Mouse (Mus musculus): Measurements from ENCODE around the gene Sfxn3. TPM values are rescaled to one million over a fixed set of nuclear protein-coding genes. Genes with fewer than 3 reads are reported as not detected.

Sfxn3 gene
- polyA plus RNA-seq, 2 experiments: 1.8 to 2.4 TPM

- TF ChIP-seq CTCF (IDR thresholded peaks at IDR 0.05; ENCODE audit: low read depth) (no peak), EP300 (IDR thresholded peaks at IDR 0.05; ENCODE audit: low read depth) (no peak)
- H3K27ac ChIP-seq: peak within 1 kb of the TSS; percentile 29
- H3K27me3 ChIP-seq (ENCODE audit: control insufficient read depth, insufficient read depth, low read length): no peaks in the 10 kb centered on the region
- H3K4me2 ChIP-seq (ENCODE audit: low read depth): peak within 1 kb of the TSS; percentile 96
- DNase-seq (ENCODE audit: low read depth in 3 of 3, low spot score in 3 of 3) (peak; percentile 57 to 71 (median 67)), ATAC-seq (ENCODE audit: insufficient read depth) (no peak; the same call in 1 of the 2 replicates)
- H3K4me3 ChIP-seq (ENCODE audit: insufficient read depth in 1 of 2, low read depth in 2 of 2, low read length in 2 of 2): peak within 1 kb of the TSS; percentile 65 to 79
- peaks cover 5 to 14% of the 10 kb centered on the region in 2 experiments for H3K4me1 ChIP-seq (replicated peaks; ENCODE audit: control insufficient read depth in 2 of 2, insufficient read depth in 2 of 2, low read length in 1 of 2)
- H3K9ac ChIP-seq (replicated peaks): peak within 1 kb of the TSS; percentile 59
- WGBS (ENCODE audit: insufficient replicate concordance): 8% methylated on average over 16 of the region's 16 CpGs
- no peaks in the 10 kb centered on the region for H3K9me3 ChIP-seq (ENCODE audit: control insufficient read depth, low read length)
- peaks cover 7% of the 10 kb centered on the region for H3K36me3 ChIP-seq (replicated peaks; ENCODE audit: control insufficient read depth, insufficient read depth, low read depth)
These were observed 41.9 kb upstream of the Sfxn3 start, which contains the start of gene Twnk for GRCm38 (mm10) chr19:45005444-45005843. Twnk (plus strand) TSS chr19:45005663.

- Histone ChIP-seq H3K27me3 (ENCODE audit: control insufficient read depth, insufficient read depth, low read length) (no peaks in the 10 kb centered on the region), H3K9me3 (ENCODE audit: control insufficient read depth, low read length) (no peaks in the 10 kb centered on the region), H3K4me1 (replicated peaks; ENCODE audit: control insufficient read depth in 2 of 2, insufficient read depth in 2 of 2, low read length in 1 of 2) (peaks cover 5 to 14% of the 10 kb centered on the region in 2 experiments), H3K27ac (peak within 1 kb of the TSS; percentile 29), H3K4me3 (ENCODE audit: insufficient read depth in 1 of 2, low read depth in 2 of 2, low read length in 2 of 2) (peak within 1 kb of the TSS; percentile 65 to 79), H3K9ac (replicated peaks) (peak within 1 kb of the TSS; percentile 59), H3K4me2 (ENCODE audit: low read depth) (peak within 1 kb of the TSS; percentile 96), H3K36me3 (replicated peaks; ENCODE audit: control insufficient read depth, insufficient read depth, low read depth) (peaks cover 7% of the 10 kb centered on the region)
- DNase-seq (ENCODE audit: low read depth in 3 of 3, low spot score in 3 of 3): peak; percentile 77 to 84 (median 80)
- peak; percentile 84 for ATAC-seq (ENCODE audit: insufficient read depth)
- WGBS (ENCODE audit: insufficient replicate concordance): under 1% methylated on average over 82 of the region's 82 CpGs
- TF ChIP-seq CTCF (IDR thresholded peaks at IDR 0.05; ENCODE audit: low read depth): peak; percentile 23; the same call in 1 of the 2 replicates
- 0 out of 2 replicates have a peak, but pooled peaks have one; percentile 13 for TF ChIP-seq EP300 (IDR thresholded peaks at IDR 0.05; ENCODE audit: low read depth)
These were observed 41.2 kb upstream of the Sfxn3 start, which contains the start of gene Mrpl43 for GRCm38 (mm10) chr19:45005957-45006712. Mrpl43 (minus strand) TSS chr19:45006442.

GRCm38 (mm10) chr19:45007021-45007420 is 40.3 kb upstream of the Sfxn3 start:
- no peak for DNase-seq (ENCODE audit: low read depth in 3 of 3, low spot score in 3 of 3)
- Histone ChIP-seq H3K4me3 (ENCODE audit: insufficient read depth in 1 of 2, low read depth in 2 of 2, low read length in 2 of 2) (peak overlapping the region; percentile 65 to 79), H3K27ac (peak overlapping the region; percentile 29; the same call in 1 of the 2 replicates), H3K4me2 (ENCODE audit: low read depth) (peak overlapping the region; percentile 96), H3K36me3 (replicated peaks; ENCODE audit: control insufficient read depth, insufficient read depth, low read depth) (peaks cover 9% of the 10 kb centered on the region), H3K4me1 (replicated peaks; ENCODE audit: control insufficient read depth in 2 of 2, insufficient read depth in 2 of 2, low read length in 1 of 2) (peaks cover 5 to 14% of the 10 kb centered on the region in 2 experiments), H3K9me3 (ENCODE audit: control insufficient read depth, low read length) (no peaks in the 10 kb centered on the region), H3K27me3 (ENCODE audit: control insufficient read depth, insufficient read depth, low read length) (no peaks in the 10 kb centered on the region), H3K9ac (replicated peaks) (peak overlapping the region; percentile 59)
- ATAC-seq (ENCODE audit: insufficient read depth): no peak
- 23% methylated on average over 17 of the region's 17 CpGs for WGBS (ENCODE audit: insufficient replicate concordance)
- TF ChIP-seq CTCF (IDR thresholded peaks at IDR 0.05; ENCODE audit: low read depth): no peak

- peak overlapping the region; percentile 65 to 79 for H3K4me3 ChIP-seq (ENCODE audit: insufficient read depth in 1 of 2, low read depth in 2 of 2, low read length in 2 of 2)
- H3K36me3 ChIP-seq (replicated peaks; ENCODE audit: control insufficient read depth, insufficient read depth, low read depth): peaks cover 9% of the 10 kb centered on the region
- H3K9me3 ChIP-seq (ENCODE audit: control insufficient read depth, low read length): no peaks in the 10 kb centered on the region
- peak overlapping the region; percentile 96 for H3K4me2 ChIP-seq (ENCODE audit: low read depth)
- no peaks in the 10 kb centered on the region for H3K27me3 ChIP-seq (ENCODE audit: control insufficient read depth, insufficient read depth, low read length)
- H3K4me1 ChIP-seq (replicated peaks; ENCODE audit: control insufficient read depth in 2 of 2, insufficient read depth in 2 of 2, low read length in 1 of 2): peaks cover 5 to 14% of the 10 kb centered on the region in 2 experiments
- H3K27ac ChIP-seq: no peak overlapping the region
- no peak overlapping the region; the same call in 1 of the 2 replicates for H3K9ac ChIP-seq (replicated peaks)
- ATAC-seq (ENCODE audit: insufficient read depth) (no peak), DNase-seq (ENCODE audit: low read depth in 3 of 3, low spot score in 3 of 3) (no peak)
- no peak for TF ChIP-seq CTCF (IDR thresholded peaks at IDR 0.05; ENCODE audit: low read depth)
- no peak for TF ChIP-seq EP300 (IDR thresholded peaks at IDR 0.05; ENCODE audit: low read depth)
- 72% methylated on average over 20 of the region's 20 CpGs for WGBS (ENCODE audit: insufficient replicate concordance)
These were observed 39.7 kb upstream of the Sfxn3 start for GRCm38 (mm10) chr19:45007425-45008191.

Measured in liver, embryonic 14.5 days (tissue).